Comparison of ENCODE assay signal across 8 mouse cellular contexts in the genomic region with DNA sequence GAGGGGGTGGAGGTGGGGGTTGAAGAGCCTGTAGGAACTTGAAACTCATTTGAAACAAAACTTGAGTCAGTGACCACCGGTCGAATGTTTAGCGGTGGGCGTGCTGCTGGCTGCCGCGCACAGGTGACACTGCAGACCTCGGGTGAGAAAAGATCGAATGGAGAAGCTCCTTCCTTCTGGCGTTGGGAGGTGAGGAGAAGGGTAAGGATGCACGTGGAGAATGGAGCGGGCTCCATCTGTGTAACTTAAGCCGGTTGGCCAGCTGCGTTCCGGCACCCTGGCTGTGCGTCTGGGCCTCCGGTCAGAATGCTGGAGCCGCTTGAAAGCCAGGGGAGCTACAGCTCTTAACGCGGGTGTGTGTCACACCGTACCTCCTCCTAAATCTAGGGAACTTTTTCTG. TPM values are rescaled to one million over a fixed set of nuclear protein-coding genes. Genes with fewer than 3 reads are reported as not detected.
A peak's percentile ranks its signal among the peaks of the same experiment; 100 is the strongest.
DNase-seq lines count a peak whose midpoint lies in the region; ATAC-seq and TF ChIP-seq lines count a peak whose summit lies in the region.

No protein-coding gene starts in this region.

- no peak for TF ChIP-seq CTCF in olfactory bulb, adult 2 months (IDR thresholded peaks at IDR 0.05; ENCODE audit: insufficient read depth, low read depth, low read length)

- no peak for TF ChIP-seq POLR2A in olfactory bulb, adult 2 months (IDR thresholded peaks at IDR 0.05; ENCODE audit: insufficient read depth, low read depth, low read length)

- H3K4me1 ChIP-seq in forebrain, embryonic 10.5 days: peaks cover 74% of the 10 kb centered on the region
- peaks cover 53% of the 10 kb centered on the region for H3K4me1 ChIP-seq in limb, embryonic 10.5 days
- peaks cover 22% of the 10 kb centered on the region for H3K4me1 ChIP-seq in olfactory bulb, adult 2 months (ENCODE audit: control insufficient read depth, insufficient read depth, low read length)

- no peak for ATAC-seq in erythroblast, adult 5-6 weeks (replicated peaks; ENCODE audit: low FRiP score, poor library complexity, severe bottlenecking)

- peaks cover 33% of the 10 kb centered on the region for H3K36me3 ChIP-seq in forebrain, embryonic 10.5 days (replicated peaks)
- H3K36me3 ChIP-seq in limb, embryonic 10.5 days: peaks cover 16% of the 10 kb centered on the region

- no peaks in the 10 kb centered on the region for H3K9me3 ChIP-seq in forebrain, embryonic 10.5 days
- no peaks in the 10 kb centered on the region for H3K9me3 ChIP-seq in limb, embryonic 10.5 days (replicated peaks)

- peak overlapping the region; percentile 98 for H3K27ac ChIP-seq in forebrain, embryonic 10.5 days
- H3K27ac ChIP-seq in limb, embryonic 10.5 days: peak overlapping the region; percentile 90
- no peak overlapping the region for H3K27ac ChIP-seq in olfactory bulb, adult 2 months (ENCODE audit: insufficient read depth, low read depth, low read length)

- intact Hi-C loops in left cerebral cortex, postnatal 4 days (cut with DNase I): no loop called here

- H3K4me3 ChIP-seq in forebrain, embryonic 10.5 days: peak overlapping the region; percentile 82
- peak overlapping the region; percentile 79 for H3K4me3 ChIP-seq in limb, embryonic 10.5 days
- H3K4me3 ChIP-seq in olfactory bulb, adult 2 months (ENCODE audit: insufficient read depth, low read depth, low read length): peak overlapping the region; percentile 61

- under 1% methylated on average over 20 of the region's 20 CpGs for WGBS in forebrain, embryonic 10.5 days
- WGBS in limb, embryonic 10.5 days: under 1% methylated on average over 20 of the region's 20 CpGs
- 5% methylated on average over 20 of the region's 20 CpGs for WGBS in olfactory bulb, adult 2 months

- 0 out of 2 replicates have a peak, but pooled peaks cover 4% of the 10 kb centered on the region for H3K27me3 ChIP-seq in forebrain, embryonic 10.5 days (ENCODE audit: poor library complexity, severe bottlenecking)
- peaks cover 6% of the 10 kb centered on the region; the same call in 1 of the 2 replicates for H3K27me3 ChIP-seq in limb, embryonic 10.5 days (ENCODE audit: low read depth, poor library complexity, severe bottlenecking)

- peak; percentile 17 for DNase-seq in left cerebral cortex, postnatal 4 days
- DNase-seq in left cerebral cortex, adult 8-10 months (ENCODE audit: low spot score in 2 of 2): no peak
- DNase-seq in forebrain, embryonic 10.5 days (ENCODE audit: extremely low spot score, low spot score): peak; percentile 58
- peak; percentile 70 for DNase-seq in limb, embryonic 10.5 days (ENCODE audit: low spot score)
- DNase-seq in urinary bladder, postnatal 10 days (ENCODE audit: low spot score): no peak
- DNase-seq in thymus, postnatal 36 days: no peak

RNA-seq across cellular contexts. Expression of a gene that starts 1.0 kb away (rescaled TPM):
- total RNA-seq in left cerebral cortex, postnatal 4 days (2021): 100 to 1,000 TPM; 157 to 158 TPM
- total RNA-seq in left cerebral cortex, adult 8-10 months (2022): 10 to 100 TPM; 49.5 to 63.9 (median 56.1) TPM
- polyA plus RNA-seq in forebrain, embryonic 10.5 days (2016; fragmentation: Nextera tagmentation; extraction: Ambion mirVana): 742 and 777 TPM in 2 replicates
- polyA plus RNA-seq in limb, embryonic 10.5 days (2016; fragmentation: Nextera tagmentation; extraction: Ambion mirVana): 198 and 264 TPM in 2 replicates
- not detected in 2 replicates for polyA plus RNA-seq in olfactory bulb, adult 2 months (2012; ENCODE audit: insufficient read depth, insufficient read length, low replicate concordance, missing spikeins)
- total RNA-seq in erythroblast, adult 5-6 weeks (2015; ENCODE audit: low replicate concordance): not detected in 2 replicates
- total RNA-seq in erythroblast, adult 5-6 weeks (2017; ENCODE audit: low replicate concordance): not detected in 2 replicates

RNA-seq across cellular contexts. Expression of a gene that starts 49.4 kb away (rescaled TPM):
- 100 to 1,000 TPM; 114 to 119 TPM for total RNA-seq in left cerebral cortex, postnatal 4 days (2021)
- 10 to 100 TPM; 65.8 to 95.2 (median 82.5) TPM for total RNA-seq in left cerebral cortex, adult 8-10 months (2022)
- 45.9 and 51.3 TPM in 2 replicates for polyA plus RNA-seq in forebrain, embryonic 10.5 days (2016; fragmentation: Nextera tagmentation; extraction: Ambion mirVana)
- polyA plus RNA-seq in limb, embryonic 10.5 days (2016; fragmentation: Nextera tagmentation; extraction: Ambion mirVana): 44.4 and 55.4 TPM in 2 replicates
- polyA plus RNA-seq in olfactory bulb, adult 2 months (2012; ENCODE audit: insufficient read depth, insufficient read length, low replicate concordance, missing spikeins): 101 and 111 TPM in 2 replicates
- total RNA-seq in erythroblast, adult 5-6 weeks (2015; ENCODE audit: low replicate concordance): 2.3 and 3.3 TPM in 2 replicates
- total RNA-seq in erythroblast, adult 5-6 weeks (2017; ENCODE audit: low replicate concordance): 0.42 and 2.5 TPM in 2 replicates

Comparison
In these comparisons a context has a peak if more than half of its experiments do, and no peak if none do; other contexts are left out.
1. DNase-seq: peak in left cerebral cortex, postnatal 4 days (single experiment), forebrain, embryonic 10.5 days (single experiment) and limb, embryonic 10.5 days (single experiment); none in left cerebral cortex, adult 8-10 months (0 of 2), urinary bladder, postnatal 10 days (single experiment) and thymus, postnatal 36 days (0 of 2).
2. RNA of a gene that starts 1.0 kb away (total RNA-seq): 157 to 158 TPM in left cerebral cortex, postnatal 4 days and 49.5 to 63.9 TPM in left cerebral cortex, adult 8-10 months; not detected in erythroblast, adult 5-6 weeks; every median in the first group is over 10 times any median in the second.
3. RNA of a gene that starts 49.4 kb away (total RNA-seq): 114 to 119 TPM in left cerebral cortex, postnatal 4 days and 65.8 to 95.2 TPM in left cerebral cortex, adult 8-10 months; 0.42 to 3.3 TPM in erythroblast, adult 5-6 weeks; every median in the first group is over 10 times any median in the second.
4. Peak in every context shown above with its lines, with median percentiles within 50 percentile points of each other: H3K4me3 ChIP-seq.